Mouse (Mus musculus) ovary, adult 10 weeks (tissue): ENCODE measurements around the gene Nelfe. TPM values are rescaled to one million over a fixed set of nuclear protein-coding genes. Genes with fewer than 3 reads are reported as not detected.

Source experiments
- polyA plus RNA-seq: library from polyadenylated mRNA; stranded (reverse); fragments of 350-450 nt; fragmentation: Illumina TruSeq; extraction: RNeasy Lipid Tissue Mini Kit (QIAGEN cat#74804); gene quantifications from one replicate; pipeline ENCODE4 v1.2.3, GENCODE M21; 2014

Gene Nelfe
- 1.8 TPM for polyA plus RNA-seq

DNA sequence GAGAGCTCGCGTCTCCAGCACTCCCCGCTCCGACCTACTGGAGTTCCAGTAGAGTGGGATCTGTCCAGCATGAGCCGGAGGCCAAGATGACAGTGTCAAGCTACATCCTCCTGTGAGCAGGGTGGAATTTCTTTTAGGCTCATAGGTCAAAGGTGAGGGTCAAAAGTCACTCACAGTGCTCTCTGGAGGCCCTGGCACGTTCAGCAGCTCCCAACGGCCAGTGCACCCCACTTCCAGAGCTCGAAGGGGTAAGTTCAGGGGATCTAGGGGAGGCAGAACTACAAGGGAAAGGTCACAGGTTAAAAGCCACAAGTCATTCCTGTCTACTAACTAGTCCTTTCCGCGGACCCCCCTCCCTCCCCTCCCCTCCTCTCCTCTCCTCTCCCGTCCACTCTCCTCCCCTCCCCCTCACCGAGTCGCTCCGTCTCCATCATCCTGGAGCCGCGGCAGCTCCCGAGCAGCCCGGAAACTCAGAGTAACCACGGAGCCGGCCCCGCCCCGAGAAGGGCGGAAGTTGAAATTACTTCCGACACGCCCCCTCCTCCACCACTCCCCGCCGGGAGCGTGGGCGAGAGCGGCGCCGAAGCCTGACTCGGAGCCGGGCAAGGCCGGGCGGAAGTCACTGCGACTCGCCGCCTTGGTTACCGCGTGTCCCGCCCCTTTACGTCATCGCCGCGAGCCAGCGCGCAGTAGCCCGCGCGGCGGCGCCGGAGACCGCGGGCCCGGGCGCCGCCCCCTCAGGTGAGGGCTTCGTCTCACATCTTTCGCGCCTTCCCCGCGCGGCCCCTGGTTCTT lies at the start of gene Nelfe, which contains the start of gene Skiv2l:
Gene Nelfe (plus strand): TSS at position 670 of the 795 bp plus-strand sequence.
Gene Skiv2l (minus strand): TSS at position 489 of the 795 bp plus-strand sequence.

DNA sequence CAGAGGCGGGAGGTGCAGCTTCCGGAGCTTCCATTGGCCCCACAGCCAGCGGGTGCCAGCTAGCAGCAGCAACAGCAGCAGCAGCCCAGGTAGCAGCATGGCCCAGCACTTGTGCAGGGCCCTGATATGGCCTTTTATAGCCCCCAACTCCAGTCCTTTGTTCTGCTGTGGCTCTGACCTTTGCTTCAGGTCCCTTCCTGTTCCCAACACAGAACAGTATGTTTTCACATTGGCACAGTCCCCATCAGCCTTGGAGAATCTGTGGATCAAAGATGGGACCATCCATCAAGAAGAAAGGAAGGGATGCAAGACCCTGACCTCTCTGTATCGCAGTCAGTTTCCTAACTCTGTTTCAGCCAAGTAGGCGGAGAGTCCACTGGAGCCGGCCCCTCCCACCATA lies 45.9 kb upstream of the Nelfe start, which contains the start of gene Cyp21a1:
Gene Cyp21a1 (minus strand): TSS at position 261 of the 400 bp plus-strand sequence.

DNA sequence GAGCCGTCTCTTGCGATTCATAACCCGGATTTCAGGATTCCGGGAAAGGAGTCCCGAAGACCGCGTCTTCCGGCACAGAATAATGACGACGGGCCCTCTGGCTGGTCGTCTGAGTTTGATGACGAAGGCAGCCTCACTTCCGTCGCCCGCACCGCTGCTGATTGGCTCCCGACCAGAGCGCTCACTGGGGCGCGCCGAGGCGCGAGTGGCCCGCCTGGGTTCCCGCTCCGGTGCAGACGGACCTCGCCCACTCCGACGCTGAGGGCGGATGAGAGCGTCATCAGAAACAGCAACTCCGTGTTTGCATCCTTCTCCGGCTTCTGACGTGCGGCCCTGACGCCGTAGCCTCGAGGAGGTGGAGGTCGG lies 13.4 kb upstream of the Nelfe start, which contains the start of the genes Stk19 and Dxo:
Gene Stk19 (minus strand): TSS at position 90 of the 366 bp plus-strand sequence.
Gene Dxo (plus strand): TSS at position 164 of the 366 bp plus-strand sequence.

DNA sequence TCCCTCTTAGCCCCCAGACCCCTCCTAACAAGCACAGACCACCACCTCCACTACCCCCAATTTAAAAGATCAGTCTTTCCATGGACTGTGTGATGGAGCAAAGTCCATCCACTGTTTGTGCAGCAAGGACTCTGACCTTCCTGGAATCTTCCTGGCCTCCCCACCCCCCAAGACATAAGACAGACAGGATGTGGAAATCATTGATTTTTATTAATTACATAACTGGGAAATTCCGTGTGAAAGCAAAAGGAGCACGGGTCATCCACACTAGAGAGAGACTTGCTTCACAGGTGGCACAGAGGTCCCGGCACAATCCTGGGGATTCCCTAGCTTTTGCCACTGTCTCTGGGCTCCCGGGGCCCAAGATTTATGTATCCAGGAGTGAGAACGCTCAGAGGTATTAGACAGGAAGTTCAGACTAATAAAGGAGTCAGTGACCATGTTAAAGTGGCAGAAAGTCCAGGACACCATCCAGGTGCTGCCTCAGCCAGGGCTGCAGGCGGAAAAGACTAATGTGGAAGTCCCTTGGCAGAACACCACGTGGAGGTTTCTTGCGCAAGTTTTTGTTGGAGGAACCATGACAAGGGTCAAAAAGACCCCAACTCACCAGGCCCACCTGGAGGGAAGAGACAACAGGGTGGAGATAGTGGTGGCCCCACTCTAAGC lies 12.4 kb downstream of the Nelfe start, which contains the start of gene Cfb:
Gene Cfb (minus strand): TSS at position 103 of the 666 bp plus-strand sequence.

DNA sequence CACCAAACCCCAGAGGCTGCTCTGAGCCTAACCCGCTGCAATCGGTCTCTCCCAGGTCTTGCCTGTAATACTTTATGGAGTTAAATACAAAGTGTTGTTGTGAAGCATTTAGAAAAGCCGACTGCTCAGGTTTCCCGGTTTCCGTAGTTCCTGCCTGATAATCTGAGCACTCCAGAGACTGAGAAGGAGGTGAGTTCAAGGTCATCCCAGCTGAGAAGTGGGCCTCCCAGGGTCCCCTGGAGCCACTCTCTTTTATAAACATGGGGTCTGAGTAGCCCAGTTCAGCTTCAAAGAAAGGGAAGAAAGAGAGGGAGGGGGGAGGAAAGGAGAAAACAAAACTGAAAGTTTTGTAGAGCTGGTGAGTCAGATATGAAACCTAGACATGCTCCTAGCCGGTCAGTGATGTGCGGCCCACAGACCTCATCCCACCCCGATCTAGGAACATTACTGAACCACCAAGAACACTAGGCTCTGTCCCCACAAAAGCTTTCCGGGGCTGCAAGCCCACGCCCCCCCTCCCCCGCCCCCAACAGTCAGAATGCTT lies 29.2 kb downstream of the Nelfe start, which contains the start of gene Zbtb12:
Gene Zbtb12 (plus strand): TSS at position 148 of the 544 bp plus-strand sequence.

DNA sequence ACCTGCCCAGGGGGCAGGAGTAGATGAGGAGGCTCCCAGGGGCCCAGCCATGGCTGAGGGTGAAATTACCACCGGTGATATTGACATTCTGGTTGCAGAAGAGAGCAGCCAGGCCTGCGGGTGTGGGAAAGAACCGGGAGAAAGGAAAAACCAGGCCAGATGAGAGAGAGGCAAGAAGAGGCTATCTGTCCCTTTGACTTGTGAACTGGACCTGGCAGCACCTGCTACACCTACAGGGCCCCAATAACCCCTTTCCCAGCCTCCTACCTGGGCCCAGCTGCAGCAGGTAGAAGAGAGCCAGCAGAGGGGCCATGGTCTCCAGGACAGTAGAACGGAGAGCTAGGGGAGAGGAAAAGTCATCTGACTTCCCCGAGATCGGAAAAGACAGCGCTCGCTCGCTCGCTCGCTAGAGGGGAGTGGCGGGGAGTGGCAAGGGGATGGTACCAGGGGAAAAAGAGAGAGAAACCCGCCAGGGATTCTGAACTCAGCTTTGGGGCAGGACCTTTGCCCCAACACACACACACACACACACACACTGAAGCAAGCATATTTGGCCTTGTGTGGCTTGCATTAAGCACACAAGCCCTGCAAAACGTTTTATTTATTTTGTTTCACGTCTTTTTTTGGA lies 31.6 kb downstream of the Nelfe start, which contains the start of gene Gm20547:
Gene Gm20547 (minus strand): TSS at position 360 of the 628 bp plus-strand sequence.

DNA sequence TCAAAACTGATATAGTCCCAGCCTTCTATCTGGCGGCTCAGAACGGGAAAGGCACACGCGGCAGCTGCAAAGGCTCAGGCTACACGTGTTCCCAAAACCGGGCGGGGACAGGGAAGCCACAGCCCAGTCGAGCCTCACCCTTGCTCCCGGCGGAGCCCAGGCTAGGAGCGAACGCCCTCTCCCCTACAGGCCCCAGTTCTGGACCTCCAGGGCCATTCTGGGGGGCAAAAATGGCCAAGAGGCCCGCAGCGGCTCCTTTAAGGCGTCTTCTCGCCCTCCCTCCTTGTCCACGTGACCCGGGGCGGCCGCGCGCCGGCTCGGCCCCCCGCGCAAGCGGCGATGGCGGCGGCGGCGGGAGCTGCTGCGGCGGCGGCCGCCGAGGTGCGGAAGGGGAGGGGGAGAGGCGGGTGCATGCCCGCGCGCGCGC lies 48.0 kb downstream of the Nelfe start, which contains the start of the genes C2 and Ehmt2:
Gene C2 (minus strand): TSS at position 106 of the 427 bp plus-strand sequence.
Gene Ehmt2 (plus strand): TSS at position 310 of the 427 bp plus-strand sequence.

Other genes with a start within 250 kb of the Nelfe start
- gene Rnf5, start 246.7 kb upstream of the Nelfe start, polyA plus RNA-seq: 35.5 TPM
- 1.9 TPM for gene Agpat1, start 246.1 kb upstream of the Nelfe start, polyA plus RNA-seq
- gene Egfl8, start 234.4 kb upstream of the Nelfe start, polyA plus RNA-seq: 0.66 TPM
- gene Ppt2, start 221.9 kb upstream of the Nelfe start, polyA plus RNA-seq: 3.4 TPM
- gene Prrt1, start 220.9 kb upstream of the Nelfe start, polyA plus RNA-seq: 1.5 TPM
- gene Fkbpl, start 205.6 kb upstream of the Nelfe start, polyA plus RNA-seq: 9.4 TPM
- gene Atf6b, start 203.2 kb upstream of the Nelfe start, polyA plus RNA-seq: 2.5 TPM
- 0.06 TPM for gene Tnxb, start 179.9 kb upstream of the Nelfe start, polyA plus RNA-seq
- 1.7 TPM for gene C4b, start 106.5 kb upstream of the Nelfe start, polyA plus RNA-seq
- not detected for gene Cyp21a1, start 45.8 kb upstream of the Nelfe start, polyA plus RNA-seq
- gene Stk19, start 13.4 kb upstream of the Nelfe start, polyA plus RNA-seq: 4.4 TPM
- 1.9 TPM for gene Dxo, start 13.4 kb upstream of the Nelfe start, polyA plus RNA-seq
- gene Skiv2l, start 181 bp upstream of the Nelfe start, polyA plus RNA-seq: 2.9 TPM
- gene Cfb, start 12.1 kb downstream of the Nelfe start, polyA plus RNA-seq: not detected
- 10.8 TPM for gene Zbtb12, start 29.1 kb downstream of the Nelfe start, polyA plus RNA-seq
- 1.0 TPM for gene Gm20547, start 31.7 kb downstream of the Nelfe start, polyA plus RNA-seq
- 11.5 TPM for gene C2, start 47.9 kb downstream of the Nelfe start, polyA plus RNA-seq
- gene Ehmt2, start 48.1 kb downstream of the Nelfe start, polyA plus RNA-seq: 9.4 TPM
- 0.20 TPM for gene Slc44a4, start 64.1 kb downstream of the Nelfe start, polyA plus RNA-seq
- gene Neu1, start 80.9 kb downstream of the Nelfe start, polyA plus RNA-seq: 1.8 TPM
- 16.9 TPM for gene Hspa1b, start 108.8 kb downstream of the Nelfe start, polyA plus RNA-seq
- gene Gm20481, start 119.5 kb downstream of the Nelfe start, polyA plus RNA-seq: not detected
- gene Hspa1a, start 121.8 kb downstream of the Nelfe start, polyA plus RNA-seq: 8.2 TPM
- not detected for gene Hspa1l, start 122.3 kb downstream of the Nelfe start, polyA plus RNA-seq
- gene Lsm2, start 131.5 kb downstream of the Nelfe start, polyA plus RNA-seq: 19.2 TPM
- gene Vars, start 150.6 kb downstream of the Nelfe start, polyA plus RNA-seq: 6.0 TPM
- gene Vwa7, start 166.2 kb downstream of the Nelfe start, polyA plus RNA-seq: not detected
- gene Sapcd1, start 177.6 kb downstream of the Nelfe start, polyA plus RNA-seq: not detected
- gene Msh5, start 196.4 kb downstream of the Nelfe start, polyA plus RNA-seq: 0.68 TPM
- gene Clic1, start 199.6 kb downstream of the Nelfe start, polyA plus RNA-seq: 25.1 TPM
- 2.7 TPM for gene Ddah2, start 208.6 kb downstream of the Nelfe start, polyA plus RNA-seq
- gene Ly6g6c, start 215.0 kb downstream of the Nelfe start, polyA plus RNA-seq: not detected
- gene Mpig6b, start 215.8 kb downstream of the Nelfe start, polyA plus RNA-seq: 0.20 TPM
- not detected for gene Ly6g6e, start 226.5 kb downstream of the Nelfe start, polyA plus RNA-seq
- not detected for gene Ly6g6d, start 227.7 kb downstream of the Nelfe start, polyA plus RNA-seq
- gene Ly6g6f, start 235.2 kb downstream of the Nelfe start, polyA plus RNA-seq: not detected
- gene Abhd16a, start 238.9 kb downstream of the Nelfe start, polyA plus RNA-seq: 3.5 TPM